Mouse (Mus musculus) retina, embryonic 14.5 days (tissue): ENCODE measurements around the gene Jak1.
"Not testable (repeated sequence)": the region's sequence is repeated elsewhere in the genome, so short reads cannot be mapped to it uniquely, and the experiment has no call there.

Source experiments
- DNase-seq: peaks from one replicate; pipeline ENCODE4 v3.0.0-alpha.2; 2015; ENCODE audit warnings: low spot score

Jak1 gene

GRCm38 (mm10) chr4:101276456-101277070 lies 11.5 kb upstream of the Jak1 start:
- no peak for DNase-seq

- DNase-seq, result no peak
Measured at GRCm38 (mm10) chr4:101275881-101276280, 10.8 kb upstream of the Jak1 start.

DNA sequence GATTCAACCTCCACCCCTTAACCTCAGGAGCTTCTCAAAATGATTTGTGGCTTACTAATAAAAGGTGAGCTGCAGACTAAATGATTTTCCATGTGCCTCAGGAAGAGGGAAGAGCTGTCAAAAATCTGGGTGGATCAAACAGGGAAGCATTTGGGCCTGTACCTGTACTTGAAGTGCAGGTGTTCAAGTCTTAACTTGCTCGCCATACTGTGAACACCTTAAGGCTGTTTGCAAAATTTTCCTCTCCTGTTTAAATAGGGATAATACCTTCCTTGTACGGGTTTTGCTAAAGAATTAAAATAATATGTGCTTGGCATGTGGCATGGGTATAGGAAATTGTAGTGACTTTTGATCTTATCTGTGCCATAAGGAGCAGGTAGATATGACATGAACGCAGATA lies 5.7 kb upstream of the Jak1 start:
- no peak for DNase-seq

- not testable (repeated sequence) for DNase-seq
Measured at GRCm38 (mm10) chr4:101268506-101268905, 3.4 kb upstream of the Jak1 start.

DNA sequence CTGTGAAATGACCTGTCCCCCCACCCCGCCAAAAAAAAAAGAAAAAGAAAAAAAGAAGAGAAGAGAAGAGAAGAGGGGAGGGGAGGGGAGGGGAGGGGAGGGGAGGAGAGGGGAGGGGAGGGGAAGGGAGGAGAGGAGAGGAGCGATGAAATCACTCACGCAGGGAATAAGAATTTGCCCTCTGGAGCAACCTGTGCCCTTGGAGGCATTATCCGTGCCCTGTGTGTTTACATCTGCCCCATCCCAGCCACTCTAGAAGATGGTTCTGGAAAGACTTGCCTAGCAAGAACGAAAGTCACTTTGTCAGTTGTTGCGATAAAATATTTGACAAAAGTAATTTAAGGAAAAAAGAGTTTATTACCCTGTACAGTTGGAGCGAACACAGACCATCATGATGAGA lies 441 bp upstream of the Jak1 start:
- no peak for DNase-seq

- DNase-seq, result peak; percentile 45
Measured at GRCm38 (mm10) chr4:101263968-101264740, 928 bp downstream of the Jak1 start.

GRCm38 (mm10) chr4:101261596-101261995 lies 3.5 kb downstream of the Jak1 start:
- no peak for DNase-seq

DNA sequence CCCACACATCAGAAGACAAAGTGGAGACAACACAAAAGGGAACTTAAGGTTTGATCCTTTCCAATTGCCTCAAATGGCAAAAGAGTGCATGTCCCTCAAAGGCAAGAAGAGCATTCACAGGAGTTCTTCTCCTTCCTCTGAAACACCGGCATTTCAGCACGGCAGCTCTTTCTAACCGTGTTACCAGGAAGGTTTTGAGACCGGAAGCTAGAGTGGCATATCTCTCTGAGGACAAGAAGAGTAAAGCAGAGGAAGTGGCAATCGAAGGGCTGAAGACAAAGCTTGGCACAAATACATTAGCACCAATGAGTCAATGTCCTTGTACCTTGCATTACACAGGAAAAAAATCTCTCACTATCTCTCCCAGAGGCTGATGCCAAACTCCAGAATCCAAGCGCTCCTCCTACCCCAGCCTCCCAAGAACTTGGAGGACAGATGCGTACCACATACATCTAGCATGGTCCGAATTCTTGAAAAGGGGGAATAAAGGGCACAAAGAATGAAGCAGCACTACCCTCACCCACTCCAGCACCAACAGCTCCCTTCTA lies 4.3 kb downstream of the Jak1 start:
- no peak for DNase-seq

DNA sequence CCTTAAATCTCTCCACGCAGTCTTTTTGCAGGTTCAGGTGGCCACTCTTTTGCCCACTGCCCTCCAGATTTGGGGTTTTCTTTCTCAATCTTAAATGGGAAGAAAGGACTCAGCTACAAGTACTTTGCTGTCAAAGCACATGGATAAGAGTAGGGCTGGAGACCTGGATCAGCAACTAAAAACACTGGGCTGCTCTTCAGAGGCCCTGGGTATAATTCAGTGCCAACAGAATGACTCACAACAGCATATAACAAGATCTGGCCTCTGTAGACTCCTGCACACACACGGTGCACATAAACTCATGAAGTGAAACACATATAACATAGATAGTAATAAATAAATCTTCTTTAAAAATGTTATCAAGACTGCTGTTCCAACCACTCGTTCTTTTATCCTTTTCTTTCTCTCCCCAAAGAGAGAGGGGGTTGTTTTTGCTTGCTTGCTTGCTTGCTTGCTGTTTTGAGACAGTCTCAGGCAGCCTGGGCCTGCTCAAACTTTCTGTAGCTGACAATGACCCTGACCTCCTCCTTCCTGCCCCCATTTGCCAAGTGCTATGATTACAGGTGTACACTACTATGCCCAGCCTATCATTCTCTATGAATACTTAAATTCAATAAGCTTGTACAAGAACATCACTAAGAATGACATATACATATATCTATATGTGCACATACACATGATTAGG lies 8.4 kb downstream of the Jak1 start:
- DNase-seq, result no peak

- DNase-seq, result no peak
Measured at GRCm38 (mm10) chr4:101254606-101255349, 10.3 kb downstream of the Jak1 start.

GRCm38 (mm10) chr4:101254015-101254414 lies 11.1 kb downstream of the Jak1 start:
- DNase-seq, result no peak

DNA sequence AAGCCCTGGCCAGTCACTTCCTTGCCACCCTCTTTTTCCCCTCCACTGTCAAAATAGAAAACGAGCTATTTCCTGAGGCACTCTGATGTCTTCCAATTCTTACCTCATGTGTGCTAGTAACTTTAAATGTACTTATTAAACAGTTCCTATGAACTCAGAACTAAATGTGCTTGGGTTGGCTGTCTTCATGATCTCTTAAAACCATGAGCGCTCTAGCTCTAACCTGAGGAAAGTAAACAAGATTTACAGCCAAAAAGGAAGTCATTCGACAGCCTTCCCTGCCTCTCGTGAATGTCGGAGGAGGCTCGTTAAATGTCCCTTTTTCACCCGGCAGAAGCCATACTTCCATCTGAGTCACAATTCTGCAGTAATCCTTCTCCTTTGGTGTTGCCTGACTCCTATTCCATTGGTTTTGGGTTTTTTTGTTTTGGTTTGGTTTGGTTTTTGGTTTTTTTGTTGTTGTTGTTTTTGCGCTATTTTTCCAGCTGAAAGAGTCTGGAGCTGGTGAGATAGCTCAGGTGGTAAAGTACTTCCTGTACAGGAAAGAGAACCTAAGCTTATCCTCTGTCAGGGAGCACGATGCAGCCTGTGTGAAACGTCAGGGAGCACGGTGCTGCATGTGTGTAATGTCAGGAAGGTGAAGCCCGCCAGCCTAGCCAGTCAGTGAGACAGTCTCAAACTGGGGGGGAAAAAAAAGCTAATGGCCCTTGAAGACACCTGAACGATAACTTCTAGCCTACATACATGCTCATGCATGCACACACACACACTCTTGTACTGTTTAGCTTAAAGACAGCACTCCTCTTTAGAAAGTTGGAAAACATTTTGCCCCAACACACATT lies 12.1 kb downstream of the Jak1 start:
- DNase-seq, result no peak

DNA sequence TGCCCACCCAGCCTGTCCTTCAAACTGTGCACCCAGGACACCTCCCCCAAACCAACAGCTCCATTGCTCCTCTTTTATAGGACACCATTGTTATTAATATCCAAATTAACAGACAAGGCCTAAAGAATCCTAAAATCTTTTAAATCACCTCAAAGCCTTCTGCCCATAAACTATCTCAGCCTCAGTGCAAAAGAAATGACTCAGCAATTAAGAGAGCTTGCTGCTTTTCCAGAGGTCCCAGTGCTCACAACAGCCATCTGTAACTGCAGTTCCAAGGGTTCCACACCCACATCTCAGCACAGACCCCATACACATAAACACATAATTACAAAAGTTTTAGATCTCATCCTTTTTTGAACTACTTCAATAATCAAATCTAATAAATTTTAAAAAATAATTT lies 13.1 kb downstream of the Jak1 start:
- no peak for DNase-seq

GRCm38 (mm10) chr4:101249977-101250743 lies 14.9 kb downstream of the Jak1 start:
- DNase-seq, result no peak

- no peak for DNase-seq
Measured at GRCm38 (mm10) chr4:101247355-101247754, 17.7 kb downstream of the Jak1 start.

GRCm38 (mm10) chr4:101246569-101246968 lies 18.5 kb downstream of the Jak1 start:
- DNase-seq, result no peak

DNA sequence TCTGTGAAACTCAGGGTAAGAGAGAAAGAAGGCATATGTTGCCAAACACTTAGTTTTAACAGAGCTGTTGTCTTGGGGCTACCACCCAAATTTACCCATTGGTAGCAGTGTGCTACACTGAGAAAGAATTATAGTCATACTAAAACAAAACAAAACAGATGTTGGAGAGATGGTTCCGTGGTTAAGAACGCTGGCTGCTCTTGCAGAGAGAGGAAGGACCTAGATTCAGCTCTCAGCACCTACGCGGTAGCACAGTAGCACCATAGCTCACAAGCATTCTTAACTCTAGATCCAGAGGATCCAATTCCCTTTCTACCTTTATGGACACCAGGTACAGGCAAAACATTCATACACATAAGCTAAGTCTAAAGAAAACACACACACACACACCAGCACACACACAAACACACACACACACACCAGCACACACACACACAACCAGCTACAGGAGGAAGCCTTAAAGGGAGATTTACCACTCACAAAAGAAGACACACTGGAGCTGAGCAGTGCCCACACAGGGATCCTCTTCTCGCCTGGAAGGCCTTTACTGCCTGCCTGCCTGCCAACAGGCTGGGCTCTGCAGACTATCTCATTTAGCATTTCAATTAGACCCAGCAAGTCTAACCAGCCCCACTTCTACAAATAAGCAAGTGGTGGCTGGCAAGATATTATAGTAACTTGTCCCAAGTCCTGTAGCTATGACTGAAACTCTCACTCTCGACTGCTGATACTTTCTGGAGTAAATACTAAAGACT lies 20.6 kb downstream of the Jak1 start:
- no peak for DNase-seq

DNA sequence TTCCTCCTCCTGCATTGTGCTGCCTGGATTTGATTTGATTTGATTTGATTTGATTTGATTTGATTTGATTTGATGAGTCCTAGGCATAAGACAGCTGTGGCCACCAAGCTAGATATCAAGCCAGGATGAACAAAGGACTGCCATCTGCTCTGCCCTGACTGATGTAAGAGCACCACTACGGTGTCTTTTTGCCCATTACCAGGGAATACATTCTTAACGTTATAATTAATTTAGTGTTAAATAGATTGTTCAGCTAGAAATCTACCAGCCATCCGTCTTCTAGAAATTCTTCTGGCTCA lies 24.3 kb downstream of the Jak1 start:
- DNase-seq, result peak; percentile 37

- DNase-seq, result peak; percentile 11
Measured at GRCm38 (mm10) chr4:101240163-101240874, 24.8 kb downstream of the Jak1 start.
